Comparison of ENCODE assay signal across 1 mouse cellular context in the genomic region with DNA sequence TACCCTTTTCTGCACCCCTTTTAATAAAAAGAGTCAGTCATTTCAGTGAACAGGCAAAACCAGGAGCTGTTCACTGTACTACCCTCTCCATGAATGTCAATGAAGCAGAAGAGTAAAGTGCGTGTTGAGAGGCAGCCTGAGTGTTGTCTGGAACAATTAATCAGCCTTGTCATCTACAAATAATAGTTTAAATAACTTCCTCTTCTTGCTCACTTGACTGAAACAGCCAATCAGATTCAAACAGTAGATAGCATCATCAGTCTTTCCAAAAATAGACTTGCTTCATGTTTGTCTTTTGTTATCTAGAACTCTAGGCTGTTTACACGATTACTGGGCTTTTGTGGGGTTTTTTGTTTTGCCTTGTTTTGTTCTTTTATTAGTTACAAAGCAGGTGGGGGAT.
A peak's percentile ranks its signal among the peaks of the same experiment; 100 is the strongest.
TF ChIP-seq lines count a peak whose summit lies in the region.

No protein-coding gene starts in this region.

TF ChIP-seq in MEL, 35 proteins besides CTCF, POLR2A, EP300 and RAD21 (continued from another document):
- TF ChIP-seq TCF12 (IDR thresholded peaks at IDR 0.05; ENCODE audit: low read depth, low read length): no peak
- TF ChIP-seq GATA1 (IDR thresholded peaks at IDR 0.05; ENCODE audit: low read depth, low read length): peak; percentile 84
- TF ChIP-seq JUND (IDR thresholded peaks at IDR 0.05; ENCODE audit: low read depth, low read length): no peak
- TF ChIP-seq NELFE (IDR thresholded peaks at IDR 0.05; ENCODE audit: low read depth, low read length): no peak
- TF ChIP-seq CHD1 (IDR thresholded peaks at IDR 0.05; ENCODE audit: low read depth, low read length): no peak
- TF ChIP-seq MEF2A (IDR thresholded peaks at IDR 0.05; ENCODE audit: extremely low read depth, insufficient replicate concordance, low read depth, low read length, poor library complexity, severe bottlenecking): peak; percentile 98
